Mouse (Mus musculus) small intestine, adult 2 months (tissue): ENCODE results near the gene Pls1. TPM values are rescaled to one million over a fixed set of nuclear protein-coding genes. Genes with fewer than 3 reads are reported as not detected.

Source experiments
- H3K27ac ChIP-seq: fragments of 200-500 bp; 2 replicates; pipeline ENCODE4 v1.5.1; 2012; ENCODE audit warnings: low read depth, low read length, control low read depth, inconsistent platforms; ENCODE audit not compliant: insufficient read depth
- H3K27me3 ChIP-seq: fragments of 200-500 bp; 2 replicates; pipeline ENCODE4 v1.6.1; 2012; ENCODE audit warnings: mild to moderate bottlenecking, moderate library complexity, low read length, inconsistent platforms; ENCODE audit not compliant: control insufficient read depth, insufficient read depth
- H3K36me3 ChIP-seq: fragments of 200-500 bp; 2 replicates; pipeline ENCODE4 v1.6.1; 2012; ENCODE audit warnings: mild to moderate bottlenecking, low read length, control low read depth, inconsistent platforms; ENCODE audit not compliant: control insufficient read depth, insufficient read depth
- H3K4me1 ChIP-seq: fragments of 200-500 bp; 2 replicates; pipeline ENCODE4 v1.6.1; 2012; ENCODE audit warnings: low read length, inconsistent platforms, mixed read lengths; ENCODE audit not compliant: control insufficient read depth, insufficient read depth, insufficient read length
- H3K4me3 ChIP-seq: fragments of 200-500 bp; 2 replicates; pipeline ENCODE4 v1.5.1; 2012; ENCODE audit warnings: low read depth, mild to moderate bottlenecking, control low read depth, inconsistent platforms, low read length, moderate library complexity
- CTCF ChIP-seq: fragments of 200-500 bp; IDR thresholded peaks from 2 replicates; pipeline ENCODE4 v1.5.1; 2012; ENCODE audit warnings: low read depth, mild to moderate bottlenecking, control low read depth, inconsistent platforms, low read length, moderate library complexity, mixed read lengths; ENCODE audit not compliant: insufficient replicate concordance, insufficient read length; ENCODE audit errors: extremely low read depth
- POLR2A ChIP-seq: fragments of 200-500 bp; IDR thresholded peaks from 2 replicates; pipeline ENCODE4 v1.6.1; 2012; ENCODE audit warnings: low read depth, mild to moderate bottlenecking, control low read depth, inconsistent platforms, low read length, moderate library complexity
- WGBS: fragments of 180-500 bp; shearing (Covaris S2); methylation state at CpG from one replicate; pipeline ENCODE4 v1.1.7; 2018; 5-methylcytosine and 5-hydroxymethylcytosine counted together
- polyA plus RNA-seq: library from polyadenylated mRNA; depleted of rRNA; stranded (reverse); fragments of >200 nt; gene quantifications from 2 replicates; pipeline ENCODE4 v1.2.3, GENCODE M21; 2012; rRNA removed

Pls1 gene
- polyA plus RNA-seq, 1 experiment, result 82.0 TPM

DNA sequence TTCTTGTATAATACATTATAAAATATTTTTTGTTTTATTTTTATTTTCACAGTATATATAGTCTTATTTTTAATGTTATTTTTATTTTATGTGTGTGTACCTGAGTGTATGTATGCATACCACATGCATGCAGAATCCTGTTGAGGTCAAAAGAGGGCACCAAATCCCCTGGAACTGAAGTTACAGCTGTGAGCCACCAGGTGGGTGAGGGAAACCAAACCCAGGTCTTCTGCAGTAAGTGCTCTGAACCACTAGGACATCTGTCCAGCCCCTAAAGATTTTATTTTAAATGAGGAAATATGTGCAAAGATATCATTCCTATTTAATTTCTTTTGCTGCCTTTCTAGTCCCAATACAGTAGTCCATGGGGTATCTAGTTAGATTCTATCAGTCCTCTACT is 136.2 kb downstream of the Pls1 start:
- no peaks in the 10 kb centered on the region for H3K4me1 ChIP-seq
- TF ChIP-seq POLR2A, result no peak
- TF ChIP-seq CTCF, result peak; percentile 17; the same call in 1 of the 2 replicates
- H3K36me3 ChIP-seq, result no peaks in the 10 kb centered on the region
- no peak overlapping the region for H3K27ac ChIP-seq
- H3K27me3 ChIP-seq, result no peaks in the 10 kb centered on the region
- H3K4me3 ChIP-seq, result no peak overlapping the region

DNA sequence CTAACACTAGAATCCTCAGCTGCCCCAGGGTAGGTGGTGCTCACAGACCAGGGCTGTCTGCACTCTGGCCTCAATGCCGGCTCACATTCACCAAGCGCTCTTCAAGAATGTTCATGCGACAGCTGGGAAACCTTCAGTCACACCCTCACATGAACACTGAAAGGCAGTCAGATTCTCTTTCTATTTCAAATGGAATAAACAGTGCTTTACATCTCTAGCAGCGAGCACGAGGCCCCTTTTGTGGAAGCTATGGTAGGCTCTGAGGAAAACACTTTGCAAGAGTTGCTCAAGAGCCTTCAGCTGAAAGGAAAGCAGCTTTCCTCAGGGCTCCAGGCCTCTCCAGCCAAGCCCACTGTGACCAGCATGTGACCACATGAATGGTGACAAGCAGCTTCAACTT is 139.7 kb downstream of the Pls1 start:
- TF ChIP-seq POLR2A (no peak), CTCF (no peak)
- no peaks in the 10 kb centered on the region for H3K36me3 ChIP-seq
- no peak overlapping the region for H3K4me3 ChIP-seq
- H3K4me1 ChIP-seq, result no peaks in the 10 kb centered on the region
- 84% methylated on average over 5 of the region's 5 CpGs for WGBS
- no peak overlapping the region for H3K27ac ChIP-seq
- H3K27me3 ChIP-seq, result no peaks in the 10 kb centered on the region

DNA sequence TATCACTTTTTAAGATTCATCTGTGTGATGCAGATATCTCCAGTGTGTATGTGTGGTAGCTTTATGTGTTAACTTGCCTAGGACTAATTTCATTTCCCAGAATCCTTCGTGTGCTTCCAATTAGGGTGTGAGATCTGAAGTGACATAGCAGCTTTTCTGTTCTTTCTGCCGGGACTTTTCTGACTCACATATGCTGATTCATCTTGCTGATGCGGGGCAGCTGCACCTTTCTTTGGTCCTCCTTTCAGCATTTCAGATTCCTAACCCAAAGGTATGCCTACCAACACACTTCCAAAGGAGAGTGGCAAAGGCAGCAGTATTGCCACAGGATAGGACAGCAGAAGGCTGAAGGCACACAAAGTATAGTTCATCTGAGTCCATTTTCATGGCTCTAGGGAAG is 141.0 kb downstream of the Pls1 start:
- Histone ChIP-seq H3K4me3 (no peak overlapping the region), H3K4me1 (no peaks in the 10 kb centered on the region), H3K36me3 (no peaks in the 10 kb centered on the region), H3K27me3 (no peaks in the 10 kb centered on the region), H3K27ac (no peak overlapping the region)
- WGBS, result 63% methylated on average over 3 of the region's 3 CpGs
- TF ChIP-seq CTCF, result no peak
- no peak for TF ChIP-seq POLR2A

Other genes with a start within 250 kb of the Pls1 start
- gene Pcolce2, start 207.7 kb downstream of the Pls1 start, polyA plus RNA-seq, result 0.06 and 0.18 TPM in 2 replicates
- 1.7 and 2.2 TPM in 2 replicates for gene Trpc1, start 94.9 kb downstream of the Pls1 start, polyA plus RNA-seq
- gene Atr, start 12.3 kb upstream of the Pls1 start, polyA plus RNA-seq, result 0.14 and 0.35 TPM in 2 replicates
- 0.77 and 1.8 TPM in 2 replicates for gene Xrn1, start 109.4 kb upstream of the Pls1 start, polyA plus RNA-seq